Mouse (Mus musculus): Measurements from ENCODE around the gene Fam83d. TPM values are rescaled to one million over a fixed set of nuclear protein-coding genes. Genes with fewer than 3 reads are reported as not detected.
A peak's percentile ranks its signal among the peaks of the same experiment; 100 is the strongest.

Gene Fam83d
- polyA plus RNA-seq, 1 experiment from 2014 or later: 21.7 TPM

DNA sequence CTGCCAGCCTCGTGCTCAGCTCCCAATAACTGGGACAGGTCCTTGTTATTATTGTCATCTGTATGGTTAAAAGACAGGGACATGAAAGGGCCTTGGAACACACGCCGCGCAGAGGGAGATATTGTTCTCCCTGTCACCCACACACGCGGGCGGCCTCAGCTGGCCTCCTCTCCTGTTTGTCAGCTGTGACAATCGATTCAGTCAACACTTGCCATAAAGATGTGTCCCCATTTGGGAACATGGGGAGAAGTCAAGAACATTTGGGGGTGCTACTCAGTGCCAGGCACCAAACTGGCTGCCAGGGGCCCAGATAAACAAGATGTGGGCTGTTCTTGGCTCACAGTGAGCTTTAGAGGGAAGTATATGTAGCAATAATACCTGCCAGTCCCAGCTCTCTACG, 18.5 kb upstream of the Fam83d start:
- WGBS (ENCODE audit: insufficient replicate concordance): 85% methylated on average over 9 of the region's 9 CpGs
- no peak overlapping the region for H3K4me2 ChIP-seq
- H3K9ac ChIP-seq: no peak overlapping the region
- H3K9me3 ChIP-seq (replicated peaks): no peaks in the 10 kb centered on the region
- no peak overlapping the region for H3K4me3 ChIP-seq
- no peak for ATAC-seq
- H3K27ac ChIP-seq: no peak overlapping the region
- H3K27me3 ChIP-seq (replicated peaks): no peaks in the 10 kb centered on the region
- no peaks in the 10 kb centered on the region for H3K4me1 ChIP-seq
- no peaks in the 10 kb centered on the region for H3K36me3 ChIP-seq

- 44% methylated on average over 2 of the region's 2 CpGs for WGBS (ENCODE audit: insufficient replicate concordance)
- Histone ChIP-seq H3K4me3 (no peak overlapping the region), H3K4me2 (no peak overlapping the region), H3K27ac (no peak overlapping the region), H3K9me3 (replicated peaks) (no peaks in the 10 kb centered on the region), H3K36me3 (no peaks in the 10 kb centered on the region), H3K27me3 (replicated peaks) (peaks cover 9% of the 10 kb centered on the region; the same call in 1 of the 2 replicates), H3K4me1 (no peaks in the 10 kb centered on the region), H3K9ac (no peak overlapping the region)
- no peak for ATAC-seq
Observed at GRCm38 (mm10) chr2:158760231-158760630, 7.7 kb upstream of the Fam83d start.

DNA sequence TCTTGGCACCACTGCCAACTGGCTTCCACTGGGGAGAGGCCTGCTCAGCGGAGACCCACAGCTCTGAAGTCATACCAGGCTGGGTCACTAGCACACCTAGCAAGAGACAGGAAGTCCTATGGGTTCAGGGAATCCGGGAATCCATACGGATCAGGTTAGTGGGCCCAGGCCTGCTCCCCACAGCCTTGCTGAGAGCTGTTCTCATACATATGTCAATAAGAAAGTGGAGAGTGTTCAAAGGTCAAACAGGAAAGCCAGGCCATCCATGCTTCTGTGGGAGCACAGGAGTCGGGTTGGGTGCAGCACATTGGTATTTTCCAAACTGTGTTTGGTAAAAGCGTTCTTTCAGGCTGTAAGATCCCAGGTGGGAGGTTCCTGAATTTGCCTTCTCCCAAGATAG, 5.6 kb upstream of the Fam83d start:
- 70% methylated on average over 5 of the region's 5 CpGs for WGBS (ENCODE audit: insufficient replicate concordance)
- peaks cover 3% of the 10 kb centered on the region for H3K4me1 ChIP-seq
- no peaks in the 10 kb centered on the region for H3K36me3 ChIP-seq
- H3K27me3 ChIP-seq (replicated peaks): peaks cover 12% of the 10 kb centered on the region; the same call in 1 of the 2 replicates
- no peak for ATAC-seq
- H3K4me3 ChIP-seq: no peak overlapping the region
- no peak overlapping the region for H3K4me2 ChIP-seq
- peak overlapping the region; percentile 4; the same call in 1 of the 2 replicates for H3K9ac ChIP-seq
- no peak overlapping the region for H3K27ac ChIP-seq
- no peaks in the 10 kb centered on the region for H3K9me3 ChIP-seq (replicated peaks)

GRCm38 (mm10) chr2:158768350-158768749, 457 bp downstream of the Fam83d start:
- Histone ChIP-seq H3K36me3 (peaks cover 31% of the 10 kb centered on the region), H3K4me1 (peaks cover 50% of the 10 kb centered on the region), H3K27me3 (replicated peaks) (peaks cover 4% of the 10 kb centered on the region; the same call in 1 of the 2 replicates), H3K9me3 (replicated peaks) (no peaks in the 10 kb centered on the region), H3K4me2 (peak overlapping the region; percentile 82), H3K27ac (peak overlapping the region; percentile 95), H3K9ac (peak overlapping the region; percentile 94), H3K4me3 (peak overlapping the region; percentile 88)
- WGBS (ENCODE audit: insufficient replicate concordance): 1% methylated on average over 37 of the region's 37 CpGs
- ATAC-seq: peak; percentile 38

DNA sequence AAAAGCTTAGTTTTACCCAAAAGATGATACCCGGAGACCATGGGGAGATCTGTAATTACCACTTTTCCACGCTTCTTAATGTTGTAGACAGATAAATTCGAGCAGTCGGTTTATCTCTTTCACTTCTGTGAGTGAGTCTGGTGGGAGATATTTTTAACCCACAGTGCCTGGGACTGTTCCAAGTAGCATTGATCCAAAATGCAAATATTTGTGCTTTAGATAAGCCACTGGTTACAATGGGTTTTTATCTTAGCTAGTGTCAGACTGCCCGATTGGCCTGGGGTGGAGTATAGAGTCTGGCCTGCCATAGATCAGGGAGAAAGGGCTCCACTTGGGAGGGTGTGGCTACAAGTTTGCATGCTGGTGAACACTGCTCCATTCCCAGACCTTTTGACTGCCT, 878 bp downstream of the Fam83d start:
- peak overlapping the region; percentile 95 for H3K27ac ChIP-seq
- peak overlapping the region; percentile 94 for H3K9ac ChIP-seq
- peak overlapping the region; percentile 82 for H3K4me2 ChIP-seq
- H3K27me3 ChIP-seq (replicated peaks): peaks cover 4% of the 10 kb centered on the region; the same call in 1 of the 2 replicates
- peaks cover 50% of the 10 kb centered on the region for H3K4me1 ChIP-seq
- H3K9me3 ChIP-seq (replicated peaks): no peaks in the 10 kb centered on the region
- H3K4me3 ChIP-seq: peak overlapping the region; percentile 88
- H3K36me3 ChIP-seq: peaks cover 35% of the 10 kb centered on the region
- WGBS (ENCODE audit: insufficient replicate concordance): 1% methylated on average over 5 of the region's 5 CpGs
- ATAC-seq: peak; percentile 69

DNA sequence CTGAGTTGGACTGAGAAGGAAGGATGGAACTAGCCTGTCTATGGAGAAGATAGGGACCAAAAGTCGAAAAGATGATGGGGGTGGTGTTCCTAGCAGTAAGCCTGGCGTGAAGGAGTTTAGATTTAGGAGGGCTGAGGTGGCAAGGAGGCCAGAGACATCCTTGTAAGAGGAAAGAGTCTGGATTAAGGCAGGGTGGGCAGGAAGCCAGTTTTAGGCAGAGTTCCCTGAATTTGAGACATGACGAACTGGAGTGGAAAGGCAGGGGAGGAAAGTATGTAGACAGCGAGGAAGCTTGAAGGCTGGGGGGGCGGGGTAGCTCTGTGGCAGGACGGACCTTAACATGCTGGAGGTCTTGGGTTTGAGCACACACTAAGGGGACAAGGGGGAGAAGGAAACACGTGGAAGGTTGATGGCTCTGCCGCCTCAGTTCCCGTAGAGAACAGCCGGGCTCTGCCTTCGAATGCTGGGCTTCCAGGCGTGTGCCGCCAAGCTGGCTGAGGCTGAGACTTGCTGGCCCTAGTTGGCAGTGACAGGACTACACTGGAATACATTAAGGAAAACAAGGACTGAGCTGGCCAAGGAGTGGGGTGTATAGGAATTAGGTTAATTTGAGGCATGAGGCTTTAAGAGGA, 2.3 kb downstream of the Fam83d start:
- no peak for ATAC-seq
- peak overlapping the region; percentile 88 for H3K4me3 ChIP-seq
- H3K4me1 ChIP-seq: peaks cover 59% of the 10 kb centered on the region
- WGBS (ENCODE audit: insufficient replicate concordance): 58% methylated on average over 13 of the region's 13 CpGs
- no peaks in the 10 kb centered on the region for H3K9me3 ChIP-seq (replicated peaks)
- peaks cover 4% of the 10 kb centered on the region; the same call in 1 of the 2 replicates for H3K27me3 ChIP-seq (replicated peaks)
- H3K4me2 ChIP-seq: peak overlapping the region; percentile 82
- peak overlapping the region; percentile 94 for H3K9ac ChIP-seq
- H3K27ac ChIP-seq: 0 out of 2 replicates have a peak overlapping the region, but pooled peaks have one; percentile 18
- peaks cover 48% of the 10 kb centered on the region for H3K36me3 ChIP-seq

- H3K4me3 ChIP-seq: peak overlapping the region; percentile 88; the same call in 1 of the 2 replicates
- WGBS (ENCODE audit: insufficient replicate concordance): 62% methylated on average over 11 of the region's 11 CpGs
- peaks cover 56% of the 10 kb centered on the region for H3K36me3 ChIP-seq
- H3K4me2 ChIP-seq: peak overlapping the region; percentile 82
- no peak overlapping the region for H3K27ac ChIP-seq
- H3K4me1 ChIP-seq: peaks cover 67% of the 10 kb centered on the region
- no peaks in the 10 kb centered on the region for H3K27me3 ChIP-seq (replicated peaks)
- 0 out of 2 replicates have a peak overlapping the region, but pooled peaks have one; percentile 23 for H3K9ac ChIP-seq
- no peak for ATAC-seq
- no peaks in the 10 kb centered on the region for H3K9me3 ChIP-seq (replicated peaks)
Observed at GRCm38 (mm10) chr2:158771066-158771763, 3.3 kb downstream of the Fam83d start.

GRCm38 (mm10) chr2:158772808-158773207, 4.9 kb downstream of the Fam83d start:
- WGBS (ENCODE audit: insufficient replicate concordance): 80% methylated on average over 13 of the region's 13 CpGs
- H3K36me3 ChIP-seq: peaks cover 70% of the 10 kb centered on the region
- no peak overlapping the region for H3K27ac ChIP-seq
- H3K4me3 ChIP-seq: no peak overlapping the region
- no peak overlapping the region for H3K9ac ChIP-seq
- H3K27me3 ChIP-seq (replicated peaks): no peaks in the 10 kb centered on the region
- no peaks in the 10 kb centered on the region for H3K9me3 ChIP-seq (replicated peaks)
- no peak overlapping the region for H3K4me2 ChIP-seq
- ATAC-seq: no peak
- peaks cover 76% of the 10 kb centered on the region for H3K4me1 ChIP-seq

GRCm38 (mm10) chr2:158774886-158775285, 7.0 kb downstream of the Fam83d start:
- H3K27me3 ChIP-seq (replicated peaks): no peaks in the 10 kb centered on the region
- H3K9ac ChIP-seq: no peak overlapping the region
- no peaks in the 10 kb centered on the region for H3K9me3 ChIP-seq (replicated peaks)
- WGBS (ENCODE audit: insufficient replicate concordance): 39% methylated on average over 8 of the region's 8 CpGs
- H3K4me1 ChIP-seq: peaks cover 73% of the 10 kb centered on the region
- no peak overlapping the region for H3K4me2 ChIP-seq
- H3K27ac ChIP-seq: no peak overlapping the region
- no peak for ATAC-seq
- H3K4me3 ChIP-seq: no peak overlapping the region
- peaks cover 91% of the 10 kb centered on the region for H3K36me3 ChIP-seq

- H3K36me3 ChIP-seq: peaks cover 94% of the 10 kb centered on the region
- no peak overlapping the region for H3K4me2 ChIP-seq
- H3K9me3 ChIP-seq (replicated peaks): no peaks in the 10 kb centered on the region
- no peak overlapping the region for H3K9ac ChIP-seq
- 94% methylated on average over 4 of the region's 4 CpGs for WGBS (ENCODE audit: insufficient replicate concordance)
- H3K27ac ChIP-seq: no peak overlapping the region
- no peak for ATAC-seq
- H3K4me3 ChIP-seq: no peak overlapping the region
- H3K27me3 ChIP-seq (replicated peaks): no peaks in the 10 kb centered on the region
- peaks cover 55% of the 10 kb centered on the region for H3K4me1 ChIP-seq
Observed at GRCm38 (mm10) chr2:158776716-158777115, 8.8 kb downstream of the Fam83d start.

DNA sequence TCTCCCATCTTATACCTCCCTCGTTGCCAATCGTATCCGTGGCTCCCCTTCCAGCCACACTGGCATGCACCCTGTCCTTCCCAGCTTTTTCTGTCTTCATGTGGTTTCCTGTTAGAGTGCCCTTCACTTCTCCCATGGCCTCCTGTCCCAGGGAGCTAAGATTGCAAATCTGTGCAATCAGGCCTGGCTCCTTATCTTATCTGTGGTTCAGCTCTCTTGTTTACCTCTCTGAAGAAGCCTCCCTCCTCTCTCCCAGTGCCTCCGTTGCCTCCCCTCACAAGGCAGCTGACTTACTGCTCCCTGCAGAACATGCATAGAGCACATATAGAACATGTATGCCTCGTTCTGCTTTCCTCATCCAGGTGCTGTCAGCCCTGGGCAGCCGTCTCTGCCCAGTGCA, 9.6 kb downstream of the Fam83d start:
- no peak overlapping the region for H3K4me2 ChIP-seq
- ATAC-seq: 0 out of 2 replicates have a peak, but pooled peaks have one; percentile 24
- no peak overlapping the region for H3K9ac ChIP-seq
- WGBS (ENCODE audit: insufficient replicate concordance): 48% methylated on average over 6 of the region's 6 CpGs
- H3K27ac ChIP-seq: no peak overlapping the region
- H3K4me1 ChIP-seq: peaks cover 47% of the 10 kb centered on the region
- no peak overlapping the region for H3K4me3 ChIP-seq
- peaks cover 94% of the 10 kb centered on the region for H3K36me3 ChIP-seq
- H3K27me3 ChIP-seq (replicated peaks): no peaks in the 10 kb centered on the region
- H3K9me3 ChIP-seq (replicated peaks): no peaks in the 10 kb centered on the region

DNA sequence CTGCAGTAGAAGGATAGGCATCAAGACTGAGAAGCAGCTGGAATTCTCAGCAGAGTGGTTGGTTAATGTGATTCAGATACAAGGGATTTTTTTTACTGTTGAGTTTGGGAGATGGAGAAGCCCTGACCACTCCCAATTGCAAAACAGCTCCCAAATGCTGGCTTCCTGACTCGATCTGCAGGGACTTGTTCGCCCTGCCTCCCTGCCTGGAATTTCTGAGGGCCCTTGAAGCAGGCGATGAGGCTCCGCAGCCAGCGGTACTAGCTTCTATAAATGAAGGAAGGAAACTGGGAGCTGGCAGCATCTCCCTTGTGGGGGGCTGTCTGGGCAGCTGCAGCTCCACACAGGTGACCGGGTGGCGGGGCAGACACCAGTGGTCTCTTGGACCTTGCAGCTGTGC, 10.5 kb downstream of the Fam83d start:
- no peak for ATAC-seq
- Histone ChIP-seq H3K4me1 (peaks cover 40% of the 10 kb centered on the region), H3K4me3 (no peak overlapping the region), H3K4me2 (no peak overlapping the region), H3K9me3 (replicated peaks) (no peaks in the 10 kb centered on the region), H3K36me3 (peaks cover 94% of the 10 kb centered on the region), H3K27ac (no peak overlapping the region), H3K27me3 (replicated peaks) (no peaks in the 10 kb centered on the region), H3K9ac (no peak overlapping the region)
- WGBS (ENCODE audit: insufficient replicate concordance): 80% methylated on average over 7 of the region's 7 CpGs

All from liver, embryonic 12.5 days (tissue).